Comparison of ENCODE assay signal across 9 mouse cellular contexts in the genomic region with DNA sequence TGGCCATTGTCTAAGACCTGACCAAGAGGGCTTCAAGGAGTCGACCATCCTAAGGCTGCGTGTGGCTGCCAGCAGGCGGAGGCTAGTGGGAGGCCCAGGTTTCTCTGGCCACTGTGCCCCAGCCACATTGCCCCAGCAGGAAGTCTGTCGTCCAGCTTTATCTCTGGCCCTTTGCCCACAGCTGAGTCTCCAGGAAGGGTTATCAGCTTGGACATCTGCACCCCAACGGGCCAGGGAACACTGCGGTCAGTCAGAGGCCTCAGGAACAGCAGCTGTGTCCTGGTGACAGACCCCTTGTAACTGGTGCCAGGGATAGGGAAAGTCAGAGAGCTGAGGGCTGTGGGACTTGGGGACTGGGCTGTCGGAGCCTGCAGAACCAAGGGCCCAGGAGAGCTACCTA.
DNase-seq lines count a peak whose midpoint lies in the region; ATAC-seq and TF ChIP-seq lines count a peak whose summit lies in the region.
"Had no signal": no experiment of that assay in that cellular context is flagged by ENCODE, and none has a peak within 500 bp of the region (broad histone marks: within the 10 kb centered on the region; RNA-seq: fewer than 3 reads in every experiment).

No protein-coding gene starts in this region.

- WGBS in heart, embryonic 11.5 days (ENCODE audit: insufficient replicate concordance): 37% methylated on average over 7 of the region's 7 CpGs
- WGBS in limb, embryonic 10.5 days: 64% methylated on average over 7 of the region's 7 CpGs
- WGBS in small intestine, adult 2 months: 35% methylated on average over 7 of the region's 7 CpGs
- 59% methylated on average over 7 of the region's 7 CpGs for WGBS in midbrain, embryonic 11.5 days
- 74% methylated on average over 7 of the region's 7 CpGs for WGBS in forebrain, embryonic 11.5 days

- H3K27me3 ChIP-seq in heart, embryonic 11.5 days (ENCODE audit: control insufficient read depth, insufficient read depth, low read length): no peaks in the 10 kb centered on the region
- no peaks in the 10 kb centered on the region; the same call in 1 of the 2 replicates for H3K27me3 ChIP-seq in limb, embryonic 10.5 days (ENCODE audit: low read depth, poor library complexity, severe bottlenecking)
- H3K27me3 ChIP-seq in small intestine, adult 2 months (ENCODE audit: control insufficient read depth, insufficient read depth, low read length): no peaks in the 10 kb centered on the region
- no peaks in the 10 kb centered on the region for H3K27me3 ChIP-seq in midbrain, embryonic 11.5 days (ENCODE audit: control insufficient read depth, insufficient read depth, low read length)
- no peaks in the 10 kb centered on the region for H3K27me3 ChIP-seq in forebrain, embryonic 11.5 days (ENCODE audit: control insufficient read depth, insufficient read depth, low read length)
- H3K27me3 ChIP-seq: neural tube, embryonic 13.5 days had no signal

- peak overlapping the region; percentile 86 for H3K27ac ChIP-seq in gastrocnemius, adult 2 months
- H3K27ac ChIP-seq in heart, embryonic 11.5 days (ENCODE audit: low read depth, low read length): peak overlapping the region; percentile 92
- peak overlapping the region; percentile 73 for H3K27ac ChIP-seq in limb, embryonic 10.5 days
- peak overlapping the region; percentile 51; the same call in 1 of the 2 replicates for H3K27ac ChIP-seq in small intestine, adult 2 months (ENCODE audit: insufficient read depth, low read depth, low read length)
- H3K27ac ChIP-seq in midbrain, embryonic 11.5 days (ENCODE audit: low read depth, low read length): no peak overlapping the region
- H3K27ac ChIP-seq in forebrain, embryonic 11.5 days (ENCODE audit: low read depth, low read length): no peak overlapping the region

- H3K36me3 ChIP-seq in heart, embryonic 11.5 days (ENCODE audit: control insufficient read depth, insufficient read depth, low read length): no peaks in the 10 kb centered on the region
- H3K36me3 ChIP-seq in limb, embryonic 10.5 days: no peaks in the 10 kb centered on the region
- no peaks in the 10 kb centered on the region for H3K36me3 ChIP-seq in small intestine, adult 2 months (ENCODE audit: control insufficient read depth, insufficient read depth, low read length)
- no peaks in the 10 kb centered on the region for H3K36me3 ChIP-seq in midbrain, embryonic 11.5 days (ENCODE audit: control insufficient read depth, insufficient read depth, low read length)
- no peaks in the 10 kb centered on the region for H3K36me3 ChIP-seq in forebrain, embryonic 11.5 days (ENCODE audit: control insufficient read depth, insufficient read depth, low read length)
- H3K36me3 ChIP-seq: neural tube, embryonic 13.5 days had no signal

- TF ChIP-seq CTCF in gastrocnemius, adult 2 months (IDR thresholded peaks at IDR 0.05): 0 out of 2 replicates have a peak, but pooled peaks have one; percentile 1
- no peak for TF ChIP-seq CTCF in small intestine, adult 2 months (IDR thresholded peaks at IDR 0.05; ENCODE audit: extremely low read depth, insufficient read length, insufficient replicate concordance, low read depth, low read length)

- intact Hi-C loops in gastrocnemius, adult 2 months (cut with DNase I): loop anchor here (5.0 kb wide), 1 partner anchor 167 kb away; no protein-coding TSS in a partner anchor
- intact Hi-C loops in gastrocnemius, postnatal 36 days (cut with DNase I): no loop called here

- peak; percentile 46 for DNase-seq in gastrocnemius, adult 2 months
- no peak for DNase-seq in gastrocnemius, postnatal 36 days
- peak; percentile 72 for DNase-seq in adrenal gland, adult 2 months
- DNase-seq in limb, embryonic 10.5 days (ENCODE audit: low spot score): no peak
- no peak for DNase-seq in midbrain, embryonic 11.5 days (ENCODE audit: low spot score, missing footprints)
- DNase-seq in forebrain, embryonic 11.5 days (ENCODE audit: low spot score): no peak

- H3K4me3 ChIP-seq in gastrocnemius, adult 2 months: no peak overlapping the region
- no peak overlapping the region for H3K4me3 ChIP-seq in heart, embryonic 11.5 days (ENCODE audit: low read depth, low read length)
- no peak overlapping the region for H3K4me3 ChIP-seq in limb, embryonic 10.5 days
- no peak overlapping the region for H3K4me3 ChIP-seq in small intestine, adult 2 months (ENCODE audit: low read depth, low read length)
- no peak overlapping the region for H3K4me3 ChIP-seq in midbrain, embryonic 11.5 days (ENCODE audit: low read depth, low read length)
- no peak overlapping the region for H3K4me3 ChIP-seq in forebrain, embryonic 11.5 days (ENCODE audit: low read depth, low read length)
- H3K4me3 ChIP-seq: neural tube, embryonic 13.5 days had no signal

- peak overlapping the region; percentile 49 for H3K4me2 ChIP-seq in heart, embryonic 11.5 days
- no peak overlapping the region for H3K4me2 ChIP-seq in midbrain, embryonic 11.5 days
- no peak overlapping the region for H3K4me2 ChIP-seq in forebrain, embryonic 11.5 days (ENCODE audit: low read depth, low read length, severe bottlenecking)

- ATAC-seq in heart, embryonic 11.5 days (replicated peaks; ENCODE audit: insufficient number of reproducible peaks, low FRiP score, low TSS enrichment): peak; percentile 44
- no peak for ATAC-seq in midbrain, embryonic 11.5 days (ENCODE audit: low FRiP score)
- no peak for ATAC-seq in forebrain, embryonic 11.5 days (replicated peaks; ENCODE audit: low FRiP score)

- H3K9me3 ChIP-seq in heart, embryonic 11.5 days (replicated peaks; ENCODE audit: control insufficient read depth, low read length): no peaks in the 10 kb centered on the region
- no peaks in the 10 kb centered on the region for H3K9me3 ChIP-seq in limb, embryonic 10.5 days (replicated peaks)
- H3K9me3 ChIP-seq in midbrain, embryonic 11.5 days (ENCODE audit: control insufficient read depth, low read length): no peaks in the 10 kb centered on the region
- no peaks in the 10 kb centered on the region for H3K9me3 ChIP-seq in forebrain, embryonic 11.5 days (ENCODE audit: control insufficient read depth, low read length)
- H3K9me3 ChIP-seq: neural tube, embryonic 13.5 days had no signal

- TF ChIP-seq POLR2A in small intestine, adult 2 months (IDR thresholded peaks at IDR 0.05; ENCODE audit: low read depth, low read length): no peak

- peak overlapping the region; percentile 63; the same call in 1 of the 2 replicates for H3K9ac ChIP-seq in heart, embryonic 11.5 days (ENCODE audit: low read depth, low read length)
- H3K9ac ChIP-seq in midbrain, embryonic 11.5 days (ENCODE audit: low read length): no peak overlapping the region
- H3K9ac ChIP-seq in forebrain, embryonic 11.5 days (ENCODE audit: low read length): no peak overlapping the region
- H3K9ac ChIP-seq: neural tube, embryonic 13.5 days had no signal

- peaks cover 81% of the 10 kb centered on the region for H3K4me1 ChIP-seq in heart, embryonic 11.5 days (ENCODE audit: control insufficient read depth, insufficient read depth, low read length)
- H3K4me1 ChIP-seq in limb, embryonic 10.5 days: peaks cover 93% of the 10 kb centered on the region
- peaks cover 79% of the 10 kb centered on the region for H3K4me1 ChIP-seq in small intestine, adult 2 months (ENCODE audit: control insufficient read depth, insufficient read depth, insufficient read length, low read length)
- H3K4me1 ChIP-seq in midbrain, embryonic 11.5 days (ENCODE audit: control insufficient read depth, insufficient read depth, low read length): peaks cover 25% of the 10 kb centered on the region
- peaks cover 19% of the 10 kb centered on the region for H3K4me1 ChIP-seq in forebrain, embryonic 11.5 days (replicated peaks; ENCODE audit: control insufficient read depth, insufficient read depth, low read length)

Comparison
In these comparisons a context has a peak if more than half of its experiments do, and no peak if none do; other contexts are left out.
1. DNase-seq: peak in gastrocnemius, adult 2 months (single experiment) and adrenal gland, adult 2 months (single experiment); none in gastrocnemius, postnatal 36 days (0 of 2), limb, embryonic 10.5 days (single experiment), midbrain, embryonic 11.5 days (single experiment) and forebrain, embryonic 11.5 days (single experiment).
2. H3K27ac ChIP-seq: peak in gastrocnemius, adult 2 months (single experiment), heart, embryonic 11.5 days (single experiment), limb, embryonic 10.5 days (single experiment) and small intestine, adult 2 months (single experiment); none in midbrain, embryonic 11.5 days (single experiment) and forebrain, embryonic 11.5 days (single experiment).